ENCODE assay signal across 23 mouse cellular contexts in the genomic region with DNA sequence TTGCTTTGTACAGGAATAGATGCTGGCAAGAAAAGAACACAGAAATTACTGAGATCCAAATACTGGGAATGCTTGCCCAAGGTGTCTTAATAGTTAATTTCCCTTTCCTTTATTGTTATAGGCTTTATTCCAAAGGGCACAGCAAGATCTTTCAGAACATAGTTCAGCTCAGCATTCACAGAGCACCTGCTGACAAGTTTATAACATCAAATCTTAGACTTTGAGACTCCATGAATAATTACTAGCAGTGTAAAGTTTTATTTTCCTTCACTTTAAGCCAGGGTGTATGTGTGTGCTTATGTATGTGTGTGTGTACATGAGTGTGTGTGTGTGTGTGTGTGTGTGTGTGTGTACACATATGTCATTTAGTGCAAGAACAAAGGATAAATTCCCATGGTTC.
DNase-seq lines count a peak whose midpoint lies in the region; ATAC-seq lines count a peak whose summit lies in the region.
"Had no signal": no experiment of that assay in that cellular context is flagged by ENCODE, and none has a peak within 500 bp of the region (broad histone marks: within the 10 kb centered on the region; RNA-seq: fewer than 3 reads in every experiment).

No protein-coding gene starts in this region.

- peak; percentile 22 for DNase-seq in embryonic facial prominence, embryonic 14.5 days (ENCODE audit: low spot score)
- no peak for DNase-seq in embryonic facial prominence, embryonic 10.5 days (ENCODE audit: low spot score)
- no peak for DNase-seq in limb, embryonic 11.5 days (ENCODE audit: low spot score)
- no peak for DNase-seq in limb, embryonic 10.5 days (ENCODE audit: low spot score)
- no peak for DNase-seq in heart, adult 9 months (ENCODE audit: low spot score in 2 of 2)
- no peak for DNase-seq in urinary bladder, postnatal 14 days (ENCODE audit: low spot score)
- DNase-seq in midbrain, embryonic 10.5 days (ENCODE audit: low spot score) = no peak
- DNase-seq: adrenal gland, postnatal 10 days; B cell, adult 2 months; cerebellum, adult 11 months; cerebellum, adult 8-10 months; cerebellum, postnatal 14 days; embryo, embryonic 11 days; gastrocnemius, postnatal 10 days; heart, adult 18-20 months had no signal

- H3K9ac ChIP-seq in embryonic facial prominence, embryonic 14.5 days (ENCODE audit: low read depth, low read length) = no peak overlapping the region
- no peak overlapping the region for H3K9ac ChIP-seq in limb, embryonic 11.5 days (ENCODE audit: low read length)
- H3K9ac ChIP-seq in limb, embryonic 13.5 days = no peak overlapping the region
- H3K9ac ChIP-seq: embryonic facial prominence, embryonic 12.5 days; forebrain, embryonic 12.5 days; heart, embryonic 12.5 days; hindbrain, embryonic 14.5 days had no signal

- no peaks in the 10 kb centered on the region for H3K9me3 ChIP-seq in embryonic facial prominence, embryonic 14.5 days (ENCODE audit: control insufficient read depth, low read length)
- H3K9me3 ChIP-seq in embryonic facial prominence, embryonic 10.5 days = no peaks in the 10 kb centered on the region
- no peaks in the 10 kb centered on the region for H3K9me3 ChIP-seq in limb, embryonic 11.5 days (ENCODE audit: control insufficient read depth, low read length)
- no peaks in the 10 kb centered on the region for H3K9me3 ChIP-seq in limb, embryonic 10.5 days (replicated peaks)
- no peaks in the 10 kb centered on the region for H3K9me3 ChIP-seq in limb, embryonic 13.5 days
- H3K9me3 ChIP-seq in midbrain, embryonic 10.5 days (replicated peaks) = no peaks in the 10 kb centered on the region
- H3K9me3 ChIP-seq: embryonic facial prominence, embryonic 12.5 days; forebrain, embryonic 12.5 days; heart, embryonic 12.5 days; hindbrain, embryonic 10.5 days had no signal

- no peaks in the 10 kb centered on the region for H3K36me3 ChIP-seq in embryonic facial prominence, embryonic 14.5 days (ENCODE audit: control insufficient read depth, insufficient read depth, low read length)
- no peaks in the 10 kb centered on the region for H3K36me3 ChIP-seq in embryonic facial prominence, embryonic 10.5 days (replicated peaks)
- no peaks in the 10 kb centered on the region for H3K36me3 ChIP-seq in limb, embryonic 11.5 days (ENCODE audit: control insufficient read depth, insufficient read depth, low read length)
- no peaks in the 10 kb centered on the region for H3K36me3 ChIP-seq in limb, embryonic 10.5 days
- no peaks in the 10 kb centered on the region for H3K36me3 ChIP-seq in limb, embryonic 13.5 days
- no peaks in the 10 kb centered on the region for H3K36me3 ChIP-seq in midbrain, embryonic 10.5 days
- H3K36me3 ChIP-seq: embryonic facial prominence, embryonic 12.5 days; forebrain, embryonic 12.5 days; G1E; heart, embryonic 12.5 days; hindbrain, embryonic 10.5 days had no signal

- no peak overlapping the region for H3K4me3 ChIP-seq in embryonic facial prominence, embryonic 14.5 days (ENCODE audit: low read depth, low read length)
- H3K4me3 ChIP-seq in embryonic facial prominence, embryonic 10.5 days = no peak overlapping the region
- no peak overlapping the region for H3K4me3 ChIP-seq in limb, embryonic 11.5 days (ENCODE audit: low read depth, low read length)
- H3K4me3 ChIP-seq in limb, embryonic 10.5 days = no peak overlapping the region
- H3K4me3 ChIP-seq in limb, embryonic 13.5 days = no peak overlapping the region
- no peak overlapping the region for H3K4me3 ChIP-seq in midbrain, embryonic 10.5 days
- H3K4me3 ChIP-seq: embryonic facial prominence, embryonic 12.5 days; forebrain, embryonic 12.5 days; heart, embryonic 12.5 days; hindbrain, embryonic 10.5 days had no signal

- no peaks in the 10 kb centered on the region for H3K4me1 ChIP-seq in embryonic facial prominence, embryonic 14.5 days (ENCODE audit: control insufficient read depth, insufficient read depth, low read length)
- H3K4me1 ChIP-seq in embryonic facial prominence, embryonic 10.5 days = no peaks in the 10 kb centered on the region
- H3K4me1 ChIP-seq in limb, embryonic 11.5 days (ENCODE audit: control insufficient read depth, insufficient read depth, low read length) = no peaks in the 10 kb centered on the region
- no peaks in the 10 kb centered on the region for H3K4me1 ChIP-seq in limb, embryonic 10.5 days
- peaks cover 7% of the 10 kb centered on the region for H3K4me1 ChIP-seq in limb, embryonic 13.5 days
- no peaks in the 10 kb centered on the region for H3K4me1 ChIP-seq in midbrain, embryonic 10.5 days
- H3K4me1 ChIP-seq: embryonic facial prominence, embryonic 12.5 days; forebrain, embryonic 12.5 days; heart, embryonic 12.5 days; hindbrain, embryonic 10.5 days had no signal

- no peak for ATAC-seq in embryonic facial prominence, embryonic 14.5 days (ENCODE audit: low read depth)
- ATAC-seq in limb, embryonic 11.5 days (ENCODE audit: insufficient number of reproducible peaks, low FRiP score, low TSS enrichment, low read depth) = peak; percentile 47; the same call in 1 of the 2 replicates
- peak; percentile 90 for ATAC-seq in limb, embryonic 13.5 days (ENCODE audit: low FRiP score, low read depth)
- ATAC-seq: CD4-positive, CD25-positive, alpha-beta regulatory T cell, adult 4 months had no signal

- H3K27ac ChIP-seq in embryonic facial prominence, embryonic 14.5 days (replicated peaks; ENCODE audit: low read depth, low read length) = no peak overlapping the region
- H3K27ac ChIP-seq in embryonic facial prominence, embryonic 10.5 days (replicated peaks) = no peak overlapping the region
- H3K27ac ChIP-seq in limb, embryonic 11.5 days (replicated peaks; ENCODE audit: low read depth, low read length) = no peak overlapping the region
- H3K27ac ChIP-seq in limb, embryonic 10.5 days = no peak overlapping the region
- H3K27ac ChIP-seq in limb, embryonic 13.5 days = no peak overlapping the region
- no peak overlapping the region for H3K27ac ChIP-seq in midbrain, embryonic 10.5 days (replicated peaks)
- H3K27ac ChIP-seq: embryonic facial prominence, embryonic 12.5 days; forebrain, embryonic 12.5 days; hindbrain, embryonic 10.5 days; hindbrain, embryonic 14.5 days had no signal

- H3K27me3 ChIP-seq in embryonic facial prominence, embryonic 14.5 days (replicated peaks; ENCODE audit: control insufficient read depth, insufficient read depth, low read length) = no peaks in the 10 kb centered on the region
- no peaks in the 10 kb centered on the region for H3K27me3 ChIP-seq in embryonic facial prominence, embryonic 10.5 days (replicated peaks; ENCODE audit: low read depth, poor library complexity, severe bottlenecking)
- no peaks in the 10 kb centered on the region for H3K27me3 ChIP-seq in limb, embryonic 11.5 days (ENCODE audit: control insufficient read depth, insufficient read depth, low read length)
- H3K27me3 ChIP-seq in limb, embryonic 10.5 days (ENCODE audit: low read depth, poor library complexity, severe bottlenecking) = no peaks in the 10 kb centered on the region
- H3K27me3 ChIP-seq in limb, embryonic 13.5 days = no peaks in the 10 kb centered on the region
- H3K27me3 ChIP-seq in midbrain, embryonic 10.5 days (ENCODE audit: low read depth, poor library complexity, severe bottlenecking) = no peaks in the 10 kb centered on the region
- H3K27me3 ChIP-seq: embryonic facial prominence, embryonic 12.5 days; forebrain, embryonic 12.5 days; heart, embryonic 12.5 days had no signal

- H3K4me2 ChIP-seq in embryonic facial prominence, embryonic 14.5 days (ENCODE audit: low read depth, low read length) = no peak overlapping the region
- no peak overlapping the region for H3K4me2 ChIP-seq in limb, embryonic 11.5 days (ENCODE audit: low read depth, severe bottlenecking)
- H3K4me2 ChIP-seq in limb, embryonic 13.5 days (replicated peaks) = no peak overlapping the region
- H3K4me2 ChIP-seq: embryonic facial prominence, embryonic 12.5 days; forebrain, embryonic 12.5 days; heart, embryonic 12.5 days; hindbrain, embryonic 14.5 days had no signal
